Mouse (Mus musculus) MEL (cell line): ENCODE results near the gene Gpr137.

Experiments
- CHD2 ChIP-seq: IDR thresholded peaks from 2 replicates; pipeline ENCODE4 v1.6.1; 2011; ENCODE audit warnings: low read length, improper control_type of control experiment
- CTCF ChIP-seq, 3 experiments: IDR thresholded peaks in 2 of 3; conservative IDR thresholded peaks in 1 of 3; 2 replicates each; pipeline ENCODE4 v1.5.1; 2011 to 2012; ENCODE audit warnings: low read length in 3 of 3, low read depth in 2 of 3, mild to moderate bottlenecking in 2 of 3, improper control_type of control experiment in 1 of 3, inconsistent platforms in 1 of 3, mixed read lengths in 1 of 3, moderate library complexity in 1 of 3; ENCODE audit not compliant: control insufficient read depth in 1 of 3, insufficient read depth in 1 of 3, poor library complexity in 1 of 3, severe bottlenecking in 1 of 3
- EP300 ChIP-seq, 2 experiments: IDR thresholded peaks; 2 replicates each; pipeline ENCODE4 v1.6.1; 2011; ENCODE audit warnings: improper control_type of control experiment in 2 of 2, low read length in 2 of 2, low read depth in 1 of 2, mild to moderate bottlenecking in 1 of 2
- GABPA ChIP-seq: IDR thresholded peaks from 2 replicates; pipeline ENCODE4 v1.6.1; 2012; ENCODE audit warnings: low read depth, mild to moderate bottlenecking, inconsistent platforms, low read length, improper control_type of control experiment, moderate library complexity
- MAZ ChIP-seq: IDR thresholded peaks from 2 replicates; pipeline ENCODE4 v1.6.1; 2012; ENCODE audit warnings: low read depth, mild to moderate bottlenecking, inconsistent platforms, low read length, improper control_type of control experiment
- POLR2A ChIP-seq, 2 experiments: IDR thresholded peaks; 2 replicates each; pipeline ENCODE4 v1.6.1; 2011 to 2012; ENCODE audit warnings: low read length in 2 of 2, mild to moderate bottlenecking in 2 of 2, control low read depth in 1 of 2, improper control_type of control experiment in 1 of 2, low read depth in 1 of 2, moderate library complexity in 1 of 2; ENCODE audit not compliant: control insufficient read depth in 1 of 2, insufficient read depth in 1 of 2, poor library complexity in 1 of 2
- POLR2AphosphoS5 ChIP-seq: IDR thresholded peaks from 2 replicates; pipeline ENCODE4 v1.6.1; 2012; ENCODE audit warnings: low read depth, borderline replicate concordance, mild to moderate bottlenecking, inconsistent platforms, low read length, moderate library complexity, mixed read lengths
- SMC3 ChIP-seq: IDR thresholded peaks from 2 replicates; pipeline ENCODE4 v1.6.1; 2011; ENCODE audit warnings: low read depth, low read length, improper control_type of control experiment
- TCF12 ChIP-seq: IDR thresholded peaks from 2 replicates; pipeline ENCODE4 v1.6.1; 2014; ENCODE audit warnings: low read depth, mild to moderate bottlenecking, inconsistent platforms, low read length, improper control_type of control experiment, moderate library complexity
- ZMIZ1 ChIP-seq: IDR thresholded peaks from 2 replicates; pipeline ENCODE4 v1.6.1; 2012; ENCODE audit warnings: low read depth, mild to moderate bottlenecking, inconsistent platforms, low read length, improper control_type of control experiment, moderate library complexity
- ZNF384 ChIP-seq: IDR thresholded peaks from 2 replicates; pipeline ENCODE4 v1.6.1; 2012; ENCODE audit warnings: low read depth, mild to moderate bottlenecking, inconsistent platforms, low read length, improper control_type of control experiment

DNA sequence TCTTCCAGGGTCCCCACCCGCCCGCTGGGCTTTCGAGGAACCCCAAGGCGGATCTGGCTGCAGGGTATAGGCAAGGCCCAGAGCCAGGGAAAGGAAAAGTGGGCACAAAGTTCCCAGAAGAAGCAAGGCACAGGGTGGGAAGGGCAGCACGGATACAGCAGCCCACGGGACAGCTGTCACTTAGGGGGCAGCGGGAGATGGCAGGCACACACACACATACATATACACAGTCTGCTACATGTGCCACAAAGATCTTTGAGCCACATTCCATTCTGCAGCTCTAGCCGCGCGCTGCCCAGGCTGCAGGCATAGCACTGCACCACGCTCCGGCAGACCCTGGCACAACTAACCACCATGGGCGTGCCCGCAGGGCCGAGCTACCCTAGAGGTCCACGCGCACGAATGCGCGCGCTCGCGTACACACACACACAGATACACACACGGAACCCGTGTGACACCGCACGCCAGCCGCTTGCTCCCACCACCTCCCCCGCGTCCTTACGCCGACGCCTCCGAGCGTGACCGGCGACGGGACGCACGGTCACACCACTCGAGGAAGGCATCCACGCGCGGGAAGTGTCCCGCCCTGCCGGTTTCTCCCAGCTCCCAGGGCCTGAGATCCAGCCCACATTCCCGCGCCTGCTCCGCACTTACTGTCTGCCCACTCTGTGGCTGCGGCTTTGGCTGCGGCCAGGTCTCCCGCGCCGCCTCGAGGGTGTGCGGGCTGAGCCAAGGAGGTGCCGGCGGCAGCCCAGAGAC, 8.7 kb downstream of the Gpr137 start:
- TF ChIP-seq ZNF384 (no peak), CTCF (IDR thresholded peaks at IDR 0.05 in 2 of 3, conservative IDR thresholded peaks at IDR 0.05 in 1 of 3; ENCODE audit: control insufficient read depth in 1 of 3, insufficient read depth in 1 of 3, low read depth in 2 of 3, low read length in 3 of 3, poor library complexity in 1 of 3, severe bottlenecking in 1 of 3) (no peak), ZMIZ1 (no peak), EP300 (IDR thresholded peaks at IDR 0.05; ENCODE audit: low read depth in 1 of 2, low read length in 2 of 2) (no peak), MAZ (no peak), POLR2AphosphoS5 (no peak), SMC3 (no peak), GABPA (no peak), CHD2 (no peak), TCF12 (no peak), POLR2A (IDR thresholded peaks at IDR 0.05; ENCODE audit: control insufficient read depth in 1 of 2, insufficient read depth in 1 of 2, low read depth in 1 of 2, low read length in 2 of 2, poor library complexity in 1 of 2) (no peak)
